Mouse (Mus musculus): Measurements from ENCODE around the gene Enox1. TPM values are rescaled to one million over a fixed set of nuclear protein-coding genes. Genes with fewer than 3 reads are reported as not detected.

The Enox1 gene
- total RNA-seq, 2 experiments from 2014 or later = 52.0 to 52.2 TPM

DNA sequence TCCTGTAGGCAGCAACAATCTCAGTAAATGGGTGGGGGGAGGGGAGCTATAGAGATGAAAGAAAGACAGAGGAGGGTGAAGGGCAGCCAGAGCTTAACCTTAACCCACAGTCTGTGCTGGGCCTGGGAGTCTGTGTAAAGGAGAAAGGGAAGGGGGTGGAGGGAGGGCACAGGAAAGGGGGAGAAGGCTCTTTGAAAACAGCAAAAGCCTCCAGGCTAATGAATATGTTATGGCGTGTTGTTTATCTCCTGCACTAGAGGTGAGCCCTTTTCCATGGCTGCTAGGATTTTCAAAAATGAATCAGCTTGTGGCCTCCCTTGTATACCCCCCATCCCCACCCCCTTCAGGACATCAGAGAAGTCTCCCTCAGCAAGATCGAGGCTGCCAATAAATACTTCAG, 225.0 kb downstream of the Enox1 start:
- no peak for TF ChIP-seq CTCF (IDR thresholded peaks at IDR 0.05)
- DNase-seq (ENCODE audit: extremely low spot score in 1 of 2, low spot score in 2 of 2) = peak in 1 of 2 experiments; percentile 2
- Histone ChIP-seq H3K4me3 (no peak overlapping the region), H3K27ac (no peak overlapping the region)
- intact Hi-C loops (cut with DNase I) = no loop called here

DNA sequence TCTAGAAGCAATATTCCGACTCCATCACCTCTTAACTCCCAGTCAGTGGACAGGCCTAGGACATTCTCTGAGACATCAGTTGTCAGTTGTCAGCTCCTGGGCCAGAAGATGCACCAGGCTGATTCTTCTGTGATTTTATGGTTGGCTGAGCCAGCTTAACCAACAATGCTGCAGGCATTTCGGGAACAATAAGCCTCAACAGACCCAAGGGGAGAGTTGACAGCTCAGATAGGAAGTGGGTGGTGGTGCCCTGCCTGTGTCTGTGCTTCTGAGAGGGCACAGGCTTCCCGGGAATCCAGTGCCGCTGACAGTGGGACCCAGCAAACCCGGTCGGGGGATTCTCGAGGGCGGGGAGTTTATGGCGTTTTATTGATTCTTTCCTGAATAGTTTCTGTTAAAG, 229.1 kb downstream of the Enox1 start:
- TF ChIP-seq CTCF (IDR thresholded peaks at IDR 0.05) = no peak
- DNase-seq (ENCODE audit: extremely low spot score in 1 of 2, low spot score in 2 of 2) = no peak
- intact Hi-C loops (cut with DNase I) = no loop called here
- H3K27ac ChIP-seq = no peak overlapping the region
- no peak overlapping the region for H3K4me3 ChIP-seq

DNA sequence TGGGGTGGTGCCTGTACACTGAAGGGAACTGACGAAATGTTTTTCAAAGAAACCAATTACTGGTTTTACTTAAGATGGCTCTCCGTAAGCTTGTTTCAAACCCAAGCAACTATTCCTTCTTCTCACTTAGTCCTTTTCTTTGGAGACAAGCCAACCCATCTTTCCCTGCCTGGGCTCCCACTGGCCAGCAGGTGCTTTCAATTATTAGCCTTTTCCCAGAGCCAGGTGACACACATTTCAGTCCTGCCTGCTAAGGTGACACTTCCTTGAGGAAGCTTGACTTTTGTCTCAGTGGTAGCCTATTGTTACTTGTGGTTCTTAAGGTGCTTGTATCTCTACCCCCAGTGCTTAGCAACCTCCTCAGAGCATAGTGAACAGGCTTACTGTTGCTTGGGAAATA, 231.3 kb downstream of the Enox1 start:
- intact Hi-C loops (cut with DNase I) = no loop called here
- TF ChIP-seq CTCF (IDR thresholded peaks at IDR 0.05) = no peak
- DNase-seq (ENCODE audit: extremely low spot score in 1 of 2, low spot score in 2 of 2) = no peak
- no peak overlapping the region for H3K27ac ChIP-seq
- H3K4me3 ChIP-seq = no peak overlapping the region

DNA sequence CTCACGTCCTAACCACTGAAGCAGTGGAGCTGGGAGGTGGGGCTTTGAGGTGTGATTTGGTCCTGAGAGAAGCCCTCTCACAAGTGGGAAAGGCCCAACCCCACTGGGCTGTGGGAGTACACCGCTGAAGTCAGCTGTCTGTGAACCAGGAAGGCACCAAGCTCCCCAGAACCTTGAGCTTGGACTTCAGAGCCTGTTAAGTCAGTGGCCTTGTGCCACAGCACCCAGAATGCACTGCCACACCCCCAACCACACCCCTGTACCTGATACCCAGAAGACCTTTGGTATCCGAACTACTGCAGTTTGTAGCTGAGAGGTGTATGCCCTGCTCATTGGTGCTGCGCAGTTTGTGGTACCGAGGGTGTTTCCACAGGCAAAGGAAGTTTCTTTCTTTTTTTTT, 232.7 kb downstream of the Enox1 start:
- TF ChIP-seq CTCF (IDR thresholded peaks at IDR 0.05) = no peak

DNA sequence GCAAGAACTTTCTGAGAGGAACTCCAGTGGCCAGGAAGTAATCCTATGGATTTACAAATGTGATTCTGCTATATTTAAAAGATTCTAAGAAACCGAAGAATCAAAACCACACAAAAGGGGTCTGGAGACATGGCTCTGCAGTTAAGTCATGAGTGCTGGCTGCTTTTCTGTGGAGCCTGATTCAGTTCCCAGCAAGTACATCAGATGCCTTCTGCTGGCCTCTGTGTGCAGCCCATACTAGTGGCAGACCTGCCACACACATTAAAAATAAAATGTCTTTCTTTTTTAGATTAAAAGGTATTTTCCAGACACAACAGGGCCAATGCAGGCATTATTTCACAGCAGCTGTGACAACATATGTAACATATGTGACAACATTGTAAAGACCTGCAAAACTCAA, 235.9 kb downstream of the Enox1 start:
- TF ChIP-seq CTCF (IDR thresholded peaks at IDR 0.05) = no peak

More for the DNA sequence above, 232.7 kb downstream of the Enox1 start:
- intact Hi-C loops (cut with DNase I) = no loop called here
- Histone ChIP-seq H3K4me3 (no peak overlapping the region), H3K27ac (no peak overlapping the region)
- no peak for DNase-seq (ENCODE audit: extremely low spot score in 1 of 2, low spot score in 2 of 2)

DNA sequence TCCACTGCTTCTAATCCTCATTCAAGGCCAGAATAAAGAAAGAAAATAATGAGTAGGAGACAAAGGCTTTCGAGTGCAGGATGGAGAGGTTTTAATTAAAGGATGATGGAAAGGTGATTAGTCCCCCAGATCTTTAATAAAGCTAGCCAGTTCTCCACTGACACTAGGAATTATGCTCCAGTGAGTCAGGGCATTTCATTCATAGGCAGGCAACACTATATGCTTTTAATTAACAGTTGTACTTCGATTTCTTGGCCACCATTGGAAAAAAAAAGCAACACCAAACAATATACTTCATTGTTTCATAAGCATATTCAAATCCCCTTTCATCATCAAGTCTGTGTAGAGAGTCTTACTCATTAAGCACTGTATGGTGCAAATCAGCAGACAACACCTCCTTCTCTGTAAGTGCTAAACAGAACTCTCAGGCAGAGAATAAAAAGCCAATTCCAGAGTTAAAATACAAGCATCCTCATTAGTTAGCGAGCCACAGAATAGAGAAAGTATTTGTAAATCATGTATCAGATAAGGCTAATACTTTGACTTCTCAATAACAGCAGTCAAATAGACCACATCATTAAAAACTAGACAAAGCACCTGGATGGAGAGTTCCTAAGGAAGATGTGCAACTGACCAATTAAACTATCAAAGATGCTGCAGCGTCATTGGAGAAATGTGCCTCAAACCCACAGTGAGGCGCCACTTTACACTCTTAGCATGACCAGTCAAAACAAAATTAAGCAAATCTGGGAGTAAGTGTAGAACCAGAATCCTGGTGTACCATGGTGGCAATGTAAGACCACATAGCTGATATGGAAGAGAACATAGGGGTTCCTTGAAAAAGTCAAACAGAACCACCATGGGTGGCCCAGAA, 249.9 kb downstream of the Enox1 start:
- no peak for DNase-seq (ENCODE audit: extremely low spot score in 1 of 2, low spot score in 2 of 2)
- intact Hi-C loops (cut with DNase I) = no loop called here
- TF ChIP-seq CTCF (IDR thresholded peaks at IDR 0.05) = no peak
- H3K27ac ChIP-seq = no peak overlapping the region
- no peak overlapping the region for H3K4me3 ChIP-seq

More for the DNA sequence above, 235.9 kb downstream of the Enox1 start:
- no peak for DNase-seq (ENCODE audit: extremely low spot score in 1 of 2, low spot score in 2 of 2)
- H3K4me3 ChIP-seq = no peak overlapping the region
- H3K27ac ChIP-seq = no peak overlapping the region
- intact Hi-C loops (cut with DNase I) = no loop called here

DNA sequence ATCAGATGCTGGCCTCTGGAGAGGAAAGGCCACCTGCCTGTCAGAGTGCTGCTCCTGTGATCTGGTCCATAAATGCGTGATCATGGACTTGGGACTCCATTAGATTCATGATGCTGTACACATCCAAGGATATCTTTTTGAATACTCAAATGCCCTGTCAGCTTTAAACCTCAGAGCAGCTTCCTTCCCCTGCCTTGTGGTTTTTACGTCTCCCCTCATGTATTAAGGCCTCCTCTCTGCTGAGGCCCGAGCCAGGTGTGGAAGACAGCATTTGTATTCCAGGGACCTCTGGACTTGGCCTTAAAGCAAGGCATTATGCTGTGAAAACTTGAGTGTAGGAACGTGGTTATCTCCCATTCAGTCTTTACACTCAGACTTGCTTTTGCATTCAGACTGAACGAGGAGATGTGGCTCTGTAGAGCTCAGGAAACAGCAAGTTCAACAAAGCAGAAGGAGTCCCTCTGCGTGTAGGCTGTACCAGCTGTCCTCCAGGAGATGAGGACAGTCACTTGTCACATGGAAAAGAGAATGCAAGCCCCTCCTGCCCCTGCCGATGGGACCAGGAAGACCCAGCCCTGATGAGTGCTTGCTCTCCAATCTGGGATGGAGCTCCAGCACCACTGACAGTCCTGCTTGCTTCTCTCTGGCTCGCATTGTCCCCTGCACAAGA, 252.8 kb downstream of the Enox1 start:
- intact Hi-C loops (cut with DNase I) = no loop called here
- Histone ChIP-seq H3K4me3 (no peak overlapping the region), H3K27ac (peak overlapping the region; percentile 42; the same call in 1 of the 2 replicates)
- no peak for DNase-seq (ENCODE audit: extremely low spot score in 1 of 2, low spot score in 2 of 2)
- no peak for TF ChIP-seq CTCF (IDR thresholded peaks at IDR 0.05)

DNA sequence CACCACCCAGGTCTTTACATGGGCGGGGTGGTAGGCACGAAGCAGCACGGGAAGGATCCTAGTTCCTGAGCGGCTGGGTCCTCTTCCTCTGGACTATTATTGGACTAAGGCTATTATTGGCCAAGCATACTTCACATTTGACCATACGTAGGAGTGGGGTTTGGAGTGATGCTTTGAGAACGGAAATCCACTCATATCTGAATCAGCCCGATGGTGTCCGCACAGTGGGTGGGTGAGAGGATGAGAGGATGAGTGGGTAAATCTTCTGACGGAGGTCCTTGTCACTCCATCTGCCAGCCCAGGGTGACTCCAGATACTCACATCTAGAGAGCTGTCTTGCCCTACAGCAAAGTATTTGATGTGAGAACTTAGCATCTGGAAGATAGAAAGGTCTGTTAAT, 253.8 kb downstream of the Enox1 start:
- no peak for DNase-seq (ENCODE audit: extremely low spot score in 1 of 2, low spot score in 2 of 2)
- no peak for TF ChIP-seq CTCF (IDR thresholded peaks at IDR 0.05)

DNA sequence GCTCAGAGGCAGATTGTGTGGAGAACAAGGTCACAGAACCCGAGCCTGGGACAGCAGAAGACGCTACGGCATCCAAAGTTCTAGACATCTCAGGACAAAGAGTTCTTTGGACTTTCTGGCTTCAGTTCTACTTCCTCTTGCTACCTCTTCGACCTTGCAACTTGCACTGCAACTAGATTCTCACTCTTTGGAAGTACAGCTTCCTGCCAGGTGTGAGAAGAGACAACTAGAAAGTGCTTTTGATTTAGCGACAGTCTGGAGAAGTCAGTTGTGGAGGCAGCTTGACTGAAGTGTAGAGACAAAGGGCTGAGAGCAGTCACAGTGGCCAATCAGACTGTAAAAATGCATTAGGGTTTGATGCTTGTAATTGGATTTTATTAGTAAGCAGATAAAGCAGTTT, 256.5 kb downstream of the Enox1 start:
- H3K27ac ChIP-seq = no peak overlapping the region
- TF ChIP-seq CTCF (IDR thresholded peaks at IDR 0.05) = no peak
- H3K4me3 ChIP-seq = no peak overlapping the region
- intact Hi-C loops (cut with DNase I) = no loop called here
- no peak for DNase-seq (ENCODE audit: extremely low spot score in 1 of 2, low spot score in 2 of 2)

More for the DNA sequence above, 253.8 kb downstream of the Enox1 start:
- intact Hi-C loops (cut with DNase I) = no loop called here
- Histone ChIP-seq H3K4me3 (no peak overlapping the region), H3K27ac (no peak overlapping the region)

DNA sequence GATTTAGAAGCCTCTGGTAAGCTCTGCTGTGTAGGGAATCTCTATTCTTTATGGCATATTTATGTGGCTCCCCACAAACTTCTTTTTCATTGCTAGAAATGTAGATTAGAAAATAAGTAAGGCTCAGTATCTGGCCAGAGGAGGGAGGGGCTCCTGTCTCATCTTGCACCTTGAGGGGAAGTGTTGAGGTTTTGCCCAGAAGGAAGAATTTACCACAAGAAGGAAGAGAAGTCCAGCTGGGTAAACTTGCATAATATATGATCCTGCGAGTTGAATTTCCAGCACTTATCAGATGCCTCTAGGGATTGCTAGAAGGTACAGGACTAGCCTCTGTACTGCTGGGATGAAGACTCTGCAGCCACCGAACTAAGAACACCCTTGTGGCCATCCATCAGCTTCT, 259.8 kb downstream of the Enox1 start:
- Histone ChIP-seq H3K27ac (no peak overlapping the region), H3K4me3 (no peak overlapping the region)
- intact Hi-C loops (cut with DNase I) = no loop called here
- no peak for DNase-seq (ENCODE audit: extremely low spot score in 1 of 2, low spot score in 2 of 2)
- TF ChIP-seq CTCF (IDR thresholded peaks at IDR 0.05) = no peak

DNA sequence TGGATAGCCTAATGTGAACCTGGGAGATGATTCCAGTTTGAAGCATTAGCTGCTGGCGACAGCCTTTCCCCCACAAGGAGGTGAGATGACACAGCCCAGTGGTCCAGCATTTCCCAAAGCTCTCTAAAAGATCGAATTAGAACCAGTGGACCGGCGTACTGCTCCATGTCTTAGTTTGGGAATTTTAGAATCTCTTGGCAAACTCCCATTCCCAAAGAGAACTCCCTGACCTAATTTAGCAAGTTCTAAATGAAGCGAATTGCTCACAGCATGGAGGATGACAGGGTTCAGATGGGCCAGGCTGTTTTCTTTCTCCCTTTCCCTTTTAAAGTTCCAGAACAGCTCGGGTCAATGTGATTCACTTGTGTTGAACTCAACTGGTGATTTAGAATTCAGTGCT, 264.5 kb downstream of the Enox1 start:
- no peak overlapping the region for H3K4me3 ChIP-seq
- intact Hi-C loops (cut with DNase I) = no loop called here
- no peak for TF ChIP-seq CTCF (IDR thresholded peaks at IDR 0.05)
- H3K27ac ChIP-seq = no peak overlapping the region
- DNase-seq (ENCODE audit: extremely low spot score in 1 of 2, low spot score in 2 of 2) = no peak

DNA sequence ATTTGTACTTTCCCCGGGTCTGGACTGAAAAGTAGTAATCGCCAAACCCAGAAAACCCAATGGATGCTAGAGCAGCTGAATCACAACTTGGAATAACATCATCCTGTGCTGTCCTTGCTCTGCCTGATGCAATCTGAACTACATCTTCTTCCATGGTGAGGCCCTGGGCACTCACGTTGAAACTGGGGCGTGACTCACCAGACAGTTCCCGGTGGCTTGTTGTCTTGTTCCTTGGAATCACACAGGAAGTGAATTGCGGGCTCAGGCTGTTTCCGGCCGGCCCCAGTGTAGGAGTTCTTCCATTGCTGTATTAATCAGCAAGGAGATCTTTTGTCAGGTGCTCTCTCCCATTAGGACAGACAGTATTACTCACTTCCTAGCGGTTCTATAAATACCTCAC, 266.6 kb downstream of the Enox1 start:
- Histone ChIP-seq H3K27ac (no peak overlapping the region), H3K4me3 (no peak overlapping the region)
- intact Hi-C loops (cut with DNase I) = no loop called here
- no peak for DNase-seq (ENCODE audit: extremely low spot score in 1 of 2, low spot score in 2 of 2)
- TF ChIP-seq CTCF (IDR thresholded peaks at IDR 0.05) = no peak

Measured in left cerebral cortex, adult 2 months (tissue).